Mouse (Mus musculus) gastrocnemius, postnatal 10 days (tissue): Measurements from ENCODE around the gene Ghitm. TPM values are rescaled to one million over a fixed set of nuclear protein-coding genes. Genes with fewer than 3 reads are reported as not detected.
"Not testable (repeated sequence)": the region's sequence is repeated elsewhere in the genome, so short reads cannot be mapped to it uniquely, and the experiment has no call there.

Experiments used
- DNase-seq: peaks from one replicate; pipeline ENCODE4 v3.0.0; 2021; ENCODE audit warnings: mixed read lengths
- long read RNA-seq, 2 experiments: library from polyadenylated mRNA; stranded (forward); transcript quantifications; one replicate each; pipeline ENCODE4 v2.0.0; 2021
- total RNA-seq, 2 experiments: library from RNA; stranded (reverse); gene quantifications; 2 replicates each; pipeline ENCODE4 v1.2.3; 2021

The Ghitm gene
- total RNA-seq: 100 to 1,000 TPM; 217 to 232 TPM
- long read RNA-seq, experiment 1, transcript Ghitm-202 (9 exons, 3,188 nt): major isoform, 304 of 397 reads
- long read RNA-seq, experiment 1, transcript Ghitm-201 (9 exons, 2,573 nt): minor isoform, 27 of 397 reads
- long read RNA-seq, experiment 1, partial matches to known transcripts: 40 of 397 reads
- long read RNA-seq, experiment 1, other reads (novel, unspliced or antisense): 26 of 397 reads
- long read RNA-seq, experiment 2, transcript Ghitm-201 (9 exons, 2,573 nt): minor isoform, 27 of 383 reads
- long read RNA-seq, experiment 2, transcript Ghitm-202 (9 exons, 3,188 nt): major isoform, 285 of 383 reads
- long read RNA-seq, experiment 2, partial matches to known transcripts: 42 of 383 reads
- long read RNA-seq, experiment 2, other reads (novel, unspliced or antisense): 29 of 383 reads

- peak; percentile 89 for DNase-seq
Measured at GRCm38 (mm10) chr14:37135127-37135593, at the start of gene Ghitm. Ghitm (minus strand) TSS chr14:37135272.

GRCm38 (mm10) chr14:37184871-37185270 is 49.8 kb upstream of the Ghitm start:
- DNase-seq: no peak

GRCm38 (mm10) chr14:37174484-37174883 is 39.4 kb upstream of the Ghitm start:
- DNase-seq: no peak

- no peak for DNase-seq
Measured at GRCm38 (mm10) chr14:37165266-37165926, 30.3 kb upstream of the Ghitm start.

- DNase-seq: no peak
Measured at GRCm38 (mm10) chr14:37164392-37165032, 29.4 kb upstream of the Ghitm start.

DNA sequence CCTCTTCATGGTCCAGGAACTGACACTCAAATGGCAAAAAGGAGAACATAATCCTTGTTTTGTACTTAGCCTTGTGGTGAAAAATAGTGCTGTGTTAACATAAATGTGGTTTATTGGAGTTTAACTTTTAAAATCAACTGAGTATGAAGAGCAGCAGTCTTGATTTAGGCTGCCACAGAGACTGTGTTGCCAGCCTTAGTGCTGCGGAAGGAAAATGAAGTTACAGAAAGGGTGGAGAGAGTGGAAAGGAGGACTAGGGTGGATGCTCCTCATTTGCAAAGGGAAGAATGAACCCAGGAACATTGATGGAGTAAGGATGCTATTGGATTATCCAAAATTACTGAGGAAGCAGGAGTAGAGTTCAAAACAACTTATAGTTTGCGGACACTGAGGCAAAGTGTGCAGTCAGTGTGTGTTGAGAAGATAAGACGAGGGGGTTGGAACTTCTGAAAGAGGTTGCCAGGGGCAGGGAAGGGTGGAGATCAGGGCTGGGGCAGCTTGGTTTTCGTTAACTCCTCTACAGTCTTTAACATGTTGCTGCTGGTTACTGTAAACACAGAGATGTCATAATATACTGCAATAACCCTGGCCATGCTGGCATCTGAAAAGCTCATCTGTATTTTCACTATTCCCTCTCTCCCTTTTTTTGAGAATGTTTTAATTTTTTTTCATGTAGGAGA is 28.3 kb upstream of the Ghitm start:
- no peak for DNase-seq

- no peak for DNase-seq
Measured at GRCm38 (mm10) chr14:37154391-37154790, 19.3 kb upstream of the Ghitm start.

DNA sequence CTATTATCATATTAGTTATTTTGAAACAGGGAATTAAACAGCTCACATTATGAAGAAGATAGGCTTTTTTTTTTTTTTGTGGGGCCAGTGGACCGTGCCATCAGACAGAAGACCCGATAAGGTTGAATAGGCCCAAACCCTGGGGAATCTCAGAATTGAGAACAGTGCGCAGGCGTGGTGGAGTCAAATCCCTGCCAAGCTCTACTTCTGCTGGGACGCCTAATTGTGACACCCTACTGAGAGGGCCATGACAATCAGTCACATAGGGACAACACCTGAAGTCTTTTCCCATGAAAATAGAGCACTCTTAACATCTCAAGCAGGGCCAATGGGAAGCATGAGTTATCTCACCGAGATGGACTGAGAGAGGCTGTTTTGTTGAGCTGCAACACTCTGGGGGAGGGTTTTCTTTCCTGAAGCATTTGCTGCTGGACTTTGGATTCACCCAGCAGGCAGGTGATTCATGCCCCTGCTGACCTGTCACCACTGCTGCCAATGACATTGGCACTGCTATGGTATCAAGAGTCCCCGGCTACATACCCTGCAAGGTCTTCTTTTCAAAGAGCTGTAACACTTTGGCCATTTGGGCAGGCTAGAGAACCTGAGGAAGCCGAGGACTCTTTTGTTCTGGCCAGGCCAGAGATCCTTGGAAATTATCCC is 4.1 kb upstream of the Ghitm start:
- DNase-seq: no peak

GRCm38 (mm10) chr14:37137596-37137995 is 2.5 kb upstream of the Ghitm start:
- not testable (repeated sequence) for DNase-seq

DNA sequence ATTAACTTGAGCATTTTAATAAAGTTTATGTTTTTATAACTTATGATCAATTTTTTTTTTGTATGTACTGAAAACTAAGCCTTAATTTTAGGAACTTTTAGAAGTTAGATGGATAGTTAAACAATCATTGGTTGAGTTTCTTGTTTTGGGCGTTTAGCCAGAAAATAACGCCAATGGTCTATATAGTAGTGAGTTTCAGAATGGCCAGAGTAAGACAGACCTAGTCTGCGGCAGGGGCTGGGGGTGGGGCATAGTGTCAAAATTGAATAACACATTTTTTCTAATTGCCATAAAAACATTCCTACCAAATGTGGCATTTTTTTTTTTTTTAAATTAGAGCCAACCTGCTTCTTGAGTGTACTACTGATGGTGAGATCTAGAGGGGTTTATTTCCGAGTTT is 1.0 kb upstream of the Ghitm start:
- no peak for DNase-seq

DNA sequence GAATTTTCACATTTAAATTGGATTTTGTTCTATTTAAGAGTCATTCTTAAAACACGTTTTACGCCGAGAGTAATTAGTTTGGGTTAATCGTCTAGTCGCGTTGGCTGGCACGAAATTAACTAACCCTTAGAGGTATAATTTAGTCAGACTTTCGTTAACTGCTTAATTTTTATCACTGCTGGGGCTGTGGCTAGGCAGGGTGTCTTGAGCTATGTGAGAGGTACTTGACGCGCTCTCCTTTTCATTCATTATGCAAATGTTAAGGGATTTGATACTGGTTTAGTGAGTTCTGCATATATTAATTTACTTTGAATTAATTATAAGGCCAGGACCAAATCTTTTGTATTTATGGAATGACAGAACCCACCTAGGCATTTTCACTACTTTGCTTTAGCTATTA is 599 bp upstream of the Ghitm start:
- no peak for DNase-seq

DNA sequence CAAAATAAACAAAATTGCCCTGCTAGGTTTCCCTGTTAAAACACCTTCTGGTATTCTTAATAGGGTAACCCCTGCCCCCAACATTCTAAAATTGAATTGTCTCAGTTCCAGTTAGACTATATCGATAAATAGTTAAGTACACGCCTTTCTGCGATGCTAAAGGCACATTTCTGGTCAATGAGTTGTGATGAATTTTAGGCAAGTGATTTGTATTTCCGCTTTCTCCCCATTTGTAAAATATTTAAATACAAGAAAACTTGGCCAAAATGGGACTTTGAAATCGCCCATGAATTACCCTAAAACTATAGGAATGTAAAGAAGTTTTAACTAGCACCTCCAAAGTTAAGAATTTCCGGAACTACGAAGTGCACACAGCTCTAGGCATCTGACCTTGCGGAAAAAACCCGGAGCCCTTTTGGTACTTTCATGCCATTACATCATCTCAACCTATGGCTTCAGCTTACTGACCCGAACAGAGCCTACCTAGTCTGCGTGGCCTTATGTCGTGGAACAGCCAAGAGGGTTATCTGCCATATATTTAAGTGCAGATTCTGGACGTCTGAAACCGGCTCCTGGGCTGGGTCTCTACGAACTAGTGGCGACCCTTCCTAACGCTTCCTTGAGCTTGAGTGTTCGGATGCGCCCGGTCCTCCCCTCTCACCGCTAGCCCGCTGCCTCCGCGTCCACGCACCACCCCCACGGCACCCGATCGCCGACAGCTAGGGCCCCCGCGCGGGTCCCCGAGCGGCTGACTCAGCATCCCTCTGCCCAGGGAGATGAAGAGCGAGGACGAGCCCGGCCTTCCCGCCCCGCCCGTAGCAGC is 557 bp downstream of the Ghitm start:
- DNase-seq: no peak

GRCm38 (mm10) chr14:37127652-37128051 is 7.4 kb downstream of the Ghitm start:
- peak; percentile 25 for DNase-seq

GRCm38 (mm10) chr14:37119233-37119632 is 15.8 kb downstream of the Ghitm start:
- DNase-seq: no peak

GRCm38 (mm10) chr14:37113922-37114321 is 21.1 kb downstream of the Ghitm start, which contains the start of gene 2610528A11Rik:
2610528A11Rik (minus strand) TSS chr14:37114022.
- no peak for DNase-seq

DNA sequence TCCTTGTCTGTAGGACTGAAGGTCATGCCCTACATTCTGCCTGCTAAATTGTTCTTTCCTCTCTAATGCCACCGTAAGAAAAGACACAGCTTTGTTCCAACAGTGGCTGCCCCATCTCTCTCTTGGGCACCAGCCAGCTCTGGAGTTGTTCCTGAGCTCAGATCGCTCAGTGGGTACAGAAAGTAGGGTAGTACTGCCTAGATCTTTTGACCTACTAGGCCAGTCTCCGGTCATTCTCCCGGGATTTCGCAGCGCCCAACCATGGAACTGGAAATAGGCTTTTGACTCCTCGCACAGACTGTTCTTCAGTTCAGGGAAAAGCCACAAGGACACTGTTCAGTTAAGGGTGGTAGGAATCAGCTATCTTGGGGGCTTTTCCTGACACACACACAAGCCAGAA is 22.1 kb downstream of the Ghitm start:
- no peak for DNase-seq

- DNase-seq: no peak
Measured at GRCm38 (mm10) chr14:37111371-37111770, 23.7 kb downstream of the Ghitm start.

DNA sequence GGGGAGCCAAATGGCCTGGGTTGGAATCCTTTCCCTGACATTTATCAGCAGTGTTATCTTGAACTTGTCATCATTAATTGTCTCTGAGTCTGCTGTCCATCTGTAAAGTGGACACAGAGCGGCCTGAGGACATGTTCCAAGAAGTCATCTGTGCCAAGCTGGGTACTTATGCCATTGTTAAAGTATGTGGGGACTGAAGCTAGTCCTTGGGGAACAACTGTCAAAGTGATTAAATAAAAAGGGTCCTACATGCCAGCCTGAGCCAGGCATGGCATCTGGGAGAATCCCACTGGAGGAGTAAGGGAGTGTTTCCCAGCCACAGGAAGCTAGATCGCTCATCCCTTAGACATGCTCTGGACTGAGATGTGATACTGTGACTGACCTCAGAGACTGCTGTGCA is 24.6 kb downstream of the Ghitm start:
- DNase-seq: no peak

- DNase-seq: no peak
Measured at GRCm38 (mm10) chr14:37109975-37110374, 25.1 kb downstream of the Ghitm start.

DNA sequence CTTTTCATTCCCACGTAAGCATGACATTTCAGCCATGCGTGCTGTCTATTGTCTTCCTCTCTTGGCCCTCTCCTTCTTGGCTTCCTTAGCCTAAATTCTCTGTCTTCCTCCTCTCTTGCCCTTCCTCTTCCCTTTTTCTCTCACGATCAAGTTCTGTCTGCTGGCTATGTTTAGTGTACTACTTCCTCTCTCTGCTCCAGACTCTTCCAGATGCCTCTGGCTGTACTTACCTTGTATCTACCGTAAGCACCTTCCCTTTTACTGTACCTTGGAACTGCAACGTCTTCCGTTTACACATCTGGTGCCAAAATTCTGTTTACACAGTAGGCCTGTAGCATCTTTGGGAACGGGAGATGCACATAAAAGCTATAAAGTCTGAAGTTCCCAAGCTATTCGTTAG is 25.6 kb downstream of the Ghitm start:
- no peak for DNase-seq

DNA sequence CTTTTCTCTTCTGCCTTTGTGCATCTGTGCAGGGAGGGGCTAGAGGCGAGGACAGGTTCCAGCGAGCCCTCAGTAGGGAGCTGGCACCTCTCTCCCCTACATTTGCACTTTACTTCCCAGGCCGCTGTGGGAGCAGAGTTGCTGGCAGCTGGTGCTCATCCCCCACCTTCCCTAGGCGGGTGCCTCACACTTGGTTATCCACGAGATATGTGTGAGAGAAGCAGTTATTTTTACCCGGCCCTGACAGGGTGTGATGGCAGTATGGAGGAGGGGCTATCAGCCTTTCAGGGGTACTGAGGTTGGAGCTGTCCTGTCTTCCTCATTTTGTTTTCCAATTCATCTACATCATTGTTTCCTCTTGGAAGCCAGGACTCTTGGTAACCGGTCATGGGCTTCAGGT is 29.2 kb downstream of the Ghitm start:
- DNase-seq: no peak
